Mouse (Mus musculus) heart, embryonic 14.5 days (tissue): Measurements from ENCODE around the gene Zfand3. TPM values are rescaled to one million over a fixed set of nuclear protein-coding genes. Genes with fewer than 3 reads are reported as not detected.

Source experiments
- ATAC-seq: fragments of 200-750 bp; cut with Nextera tagmentation; 2 replicates; pipeline ENCODE4 v1.8.0; 2017; ENCODE audit warnings: low read depth, moderate TSS enrichment; ENCODE audit not compliant: insufficient number of reproducible peaks, insufficient read depth, low FRiP score
- H3K27ac ChIP-seq, 2 experiments: fragments of 200-500 bp in 1 of 2; fragments of 300-500 bp in 1 of 2; sonication (generic) in 1 of 2; replicated peaks in 1 of 2; 2 replicates each; pipeline ENCODE4 v1.5.1; 2012 to 2014; ENCODE audit warnings: low read depth in 2 of 2, low read length in 2 of 2, control low read depth in 1 of 2, mild to moderate bottlenecking in 1 of 2, mixed read lengths in 1 of 2; ENCODE audit not compliant: control insufficient read depth in 1 of 2, insufficient read depth in 1 of 2
- H3K27me3 ChIP-seq: fragments of 300-500 bp; sonication (generic); 2 replicates; pipeline ENCODE4 v1.6.1; 2014; ENCODE audit warnings: mild to moderate bottlenecking, low read length, control low read depth; ENCODE audit not compliant: control insufficient read depth, insufficient read depth
- H3K36me3 ChIP-seq: fragments of 300-500 bp; sonication (generic); 2 replicates; pipeline ENCODE4 v1.6.1; 2014; ENCODE audit warnings: mild to moderate bottlenecking, control low read depth, low read length, mixed read lengths; ENCODE audit not compliant: control insufficient read depth, insufficient read depth
- H3K4me1 ChIP-seq, 2 experiments: fragments of 200-500 bp in 1 of 2; fragments of 300-500 bp in 1 of 2; sonication (generic) in 1 of 2; 2 replicates each; pipeline ENCODE4 v1.6.1; 2012 to 2014; ENCODE audit warnings: low read length in 2 of 2, control low read depth in 1 of 2, mixed read lengths in 1 of 2; ENCODE audit not compliant: control insufficient read depth in 2 of 2, insufficient read depth in 2 of 2
- H3K4me2 ChIP-seq: fragments of 300-500 bp; sonication (generic); 2 replicates; pipeline ENCODE4 v1.6.1; 2014; ENCODE audit warnings: mild to moderate bottlenecking, low read length
- H3K4me3 ChIP-seq, 2 experiments: fragments of 200-500 bp in 1 of 2; fragments of 300-500 bp in 1 of 2; sonication (generic) in 1 of 2; 2 replicates each; pipeline ENCODE4 v1.5.1; 2012 to 2014; ENCODE audit warnings: low read length in 2 of 2, mild to moderate bottlenecking in 2 of 2, control low read depth in 1 of 2, low read depth in 1 of 2, moderate library complexity in 1 of 2; ENCODE audit not compliant: control insufficient read depth in 1 of 2, insufficient read depth in 1 of 2
- H3K9ac ChIP-seq: fragments of 300-500 bp; sonication (generic); 2 replicates; pipeline ENCODE4 v1.6.1; 2014; ENCODE audit warnings: mild to moderate bottlenecking, low read length
- H3K9me3 ChIP-seq: fragments of 300-500 bp; sonication (generic); 2 replicates; pipeline ENCODE4 v1.6.1; 2016; ENCODE audit warnings: low read length, control low read depth; ENCODE audit not compliant: control insufficient read depth
- WGBS: fragments of 180-500 bp; shearing (Covaris S2); extraction: QIAGEN DNeasy Blood & Tissue Kit; methylation state at CpG from one replicate; pipeline ENCODE4 v1.1.7; 2014; 5-methylcytosine and 5-hydroxymethylcytosine counted together
- polyA plus RNA-seq: library from polyadenylated mRNA; unstranded; fragments of >200 nt; fragmentation: Nextera tagmentation; extraction: Ambion mirVana; gene quantifications from 2 replicates; pipeline ENCODE4 v1.2.1, GENCODE M21; 2014

The Zfand3 gene
- polyA plus RNA-seq, 1 experiment from 2014 or later: 48.1 TPM

- 17% methylated on average over 4 of the region's 4 CpGs for WGBS
- H3K9ac ChIP-seq: no peak overlapping the region
- peaks cover 29% of the 10 kb centered on the region for H3K36me3 ChIP-seq
- H3K27ac ChIP-seq: peak overlapping the region; percentile 50 to 60
- no peak for ATAC-seq
- peaks cover 18 to 39% of the 10 kb centered on the region in 2 experiments for H3K4me1 ChIP-seq
- H3K4me3 ChIP-seq: no peak overlapping the region
- no peaks in the 10 kb centered on the region for H3K9me3 ChIP-seq
- H3K4me2 ChIP-seq: no peak overlapping the region
- no peaks in the 10 kb centered on the region for H3K27me3 ChIP-seq
Measured at GRCm38 (mm10) chr17:30215741-30216140, 211.2 kb downstream of the Zfand3 start.

GRCm38 (mm10) chr17:30221677-30222076 is 217.1 kb downstream of the Zfand3 start:
- Histone ChIP-seq H3K27ac (no peak overlapping the region), H3K4me2 (no peak overlapping the region), H3K36me3 (peaks cover 15% of the 10 kb centered on the region), H3K4me1 (peaks cover 9 to 15% of the 10 kb centered on the region in 2 experiments), H3K27me3 (no peaks in the 10 kb centered on the region), H3K9me3 (no peaks in the 10 kb centered on the region), H3K4me3 (no peak overlapping the region), H3K9ac (no peak overlapping the region)
- no peak for ATAC-seq
- WGBS: 84% methylated on average over 14 of the region's 14 CpGs

GRCm38 (mm10) chr17:30222361-30222760 is 217.8 kb downstream of the Zfand3 start:
- Histone ChIP-seq H3K27me3 (no peaks in the 10 kb centered on the region), H3K9me3 (no peaks in the 10 kb centered on the region), H3K4me3 (no peak overlapping the region), H3K4me1 (peaks cover 5 to 10% of the 10 kb centered on the region in 2 experiments), H3K27ac (no peak overlapping the region), H3K9ac (no peak overlapping the region), H3K4me2 (no peak overlapping the region), H3K36me3 (peaks cover 15% of the 10 kb centered on the region)
- WGBS: 68% methylated on average over 11 of the region's 11 CpGs
- ATAC-seq: no peak

GRCm38 (mm10) chr17:30222837-30223236 is 218.3 kb downstream of the Zfand3 start:
- Histone ChIP-seq H3K9me3 (no peaks in the 10 kb centered on the region), H3K27ac (no peak overlapping the region), H3K4me1 (peaks cover 5 to 10% of the 10 kb centered on the region in 2 experiments), H3K9ac (no peak overlapping the region), H3K27me3 (no peaks in the 10 kb centered on the region), H3K4me3 (no peak overlapping the region), H3K36me3 (peaks cover 15% of the 10 kb centered on the region), H3K4me2 (no peak overlapping the region)
- 89% methylated on average over 12 of the region's 12 CpGs for WGBS
- no peak for ATAC-seq

- Histone ChIP-seq H3K9me3 (no peaks in the 10 kb centered on the region), H3K9ac (no peak overlapping the region), H3K36me3 (peaks cover under 1% of the 10 kb centered on the region; the same call in 1 of the 2 replicates), H3K4me3 (no peak overlapping the region), H3K27me3 (no peaks in the 10 kb centered on the region), H3K4me1 (peaks cover 5 to 17% of the 10 kb centered on the region in 2 experiments), H3K27ac (no peak overlapping the region), H3K4me2 (no peak overlapping the region)
- 52% methylated on average over 5 of the region's 5 CpGs for WGBS
- peak; percentile 11; the same call in 1 of the 2 replicates for ATAC-seq
Measured at GRCm38 (mm10) chr17:30225030-30225740, 220.7 kb downstream of the Zfand3 start.

GRCm38 (mm10) chr17:30228439-30229215 is 224.1 kb downstream of the Zfand3 start:
- no peak for ATAC-seq
- Histone ChIP-seq H3K9ac (no peak overlapping the region), H3K27me3 (no peaks in the 10 kb centered on the region), H3K4me2 (no peak overlapping the region), H3K4me3 (no peak overlapping the region), H3K36me3 (no peaks in the 10 kb centered on the region), H3K4me1 (peaks cover 9 to 17% of the 10 kb centered on the region in 2 experiments), H3K9me3 (no peaks in the 10 kb centered on the region), H3K27ac (no peak overlapping the region)
- 83% methylated on average over 10 of the region's 10 CpGs for WGBS

GRCm38 (mm10) chr17:30230428-30230827 is 225.9 kb downstream of the Zfand3 start:
- Histone ChIP-seq H3K4me3 (no peak overlapping the region), H3K36me3 (no peaks in the 10 kb centered on the region), H3K27me3 (no peaks in the 10 kb centered on the region), H3K9ac (no peak overlapping the region), H3K4me1 (peaks cover 13 to 20% of the 10 kb centered on the region in 2 experiments), H3K4me2 (no peak overlapping the region), H3K27ac (no peak overlapping the region), H3K9me3 (no peaks in the 10 kb centered on the region)
- WGBS: 95% methylated on average over 4 of the region's 4 CpGs
- ATAC-seq: no peak
